Mouse (Mus musculus): ENCODE measurements at regions not wholly inside any gene's neighbourhood (a gene's known extent, or its start where the extent isn't known, plus 50 kb on each side); places are given as distances from the start of the nearest gene placed in this dataset.
A peak's percentile ranks its signal among the peaks of the same experiment; 100 is the strongest.

GRCm38 (mm10) chr6:51284881-51285280, 147.6 kb upstream of the Nfe2l3 start:
- ATAC-seq (no peak), DNase-seq (no peak)
- H3K9me3 ChIP-seq (ENCODE audit: low read length), result no peaks in the 10 kb centered on the region
- no peak overlapping the region for H3K4me3 ChIP-seq (ENCODE audit: low read depth, low read length)
- H3K27ac ChIP-seq (ENCODE audit: low read depth, low read length), result no peak overlapping the region
- no peaks in the 10 kb centered on the region for H3K4me1 ChIP-seq (ENCODE audit: insufficient read depth)
- TF ChIP-seq CTCF (IDR thresholded peaks at IDR 0.05; ENCODE audit: low read depth), result no peak
- 76% methylated on average over 9 of the region's 9 CpGs for WGBS
- H3K27me3 ChIP-seq (ENCODE audit: insufficient read depth, low read length), result no peaks in the 10 kb centered on the region
- no peak overlapping the region for H3K4me2 ChIP-seq (ENCODE audit: low read depth)
- no peaks in the 10 kb centered on the region for H3K36me3 ChIP-seq (ENCODE audit: insufficient read depth)
- no peak overlapping the region for H3K9ac ChIP-seq

GRCm38 (mm10) chr6:51286836-51287235, 145.6 kb upstream of the Nfe2l3 start:
- Histone ChIP-seq H3K27ac (ENCODE audit: low read depth, low read length) (no peak overlapping the region), H3K9ac (no peak overlapping the region), H3K4me2 (ENCODE audit: low read depth) (no peak overlapping the region), H3K27me3 (ENCODE audit: insufficient read depth, low read length) (no peaks in the 10 kb centered on the region), H3K4me1 (ENCODE audit: insufficient read depth) (no peaks in the 10 kb centered on the region), H3K4me3 (ENCODE audit: low read depth, low read length) (no peak overlapping the region), H3K9me3 (ENCODE audit: low read length) (no peaks in the 10 kb centered on the region), H3K36me3 (ENCODE audit: insufficient read depth) (no peaks in the 10 kb centered on the region)
- 80% methylated on average over 2 of the region's 2 CpGs for WGBS
- ATAC-seq, result no peak
- TF ChIP-seq CTCF (IDR thresholded peaks at IDR 0.05; ENCODE audit: low read depth), result no peak
- no peak for DNase-seq

GRCm38 (mm10) chr6:51287383-51287782, 145.1 kb upstream of the Nfe2l3 start:
- Histone ChIP-seq H3K27ac (ENCODE audit: low read depth, low read length) (no peak overlapping the region), H3K9ac (no peak overlapping the region), H3K4me1 (ENCODE audit: insufficient read depth) (no peaks in the 10 kb centered on the region), H3K4me2 (ENCODE audit: low read depth) (no peak overlapping the region), H3K9me3 (ENCODE audit: low read length) (no peaks in the 10 kb centered on the region), H3K27me3 (ENCODE audit: insufficient read depth, low read length) (no peaks in the 10 kb centered on the region), H3K4me3 (ENCODE audit: low read depth, low read length) (no peak overlapping the region), H3K36me3 (ENCODE audit: insufficient read depth) (no peaks in the 10 kb centered on the region)
- no peak for TF ChIP-seq CTCF (IDR thresholded peaks at IDR 0.05; ENCODE audit: low read depth)
- ATAC-seq (no peak), DNase-seq (no peak)
- WGBS, result 69% methylated on average over 2 of the region's 2 CpGs

DNA sequence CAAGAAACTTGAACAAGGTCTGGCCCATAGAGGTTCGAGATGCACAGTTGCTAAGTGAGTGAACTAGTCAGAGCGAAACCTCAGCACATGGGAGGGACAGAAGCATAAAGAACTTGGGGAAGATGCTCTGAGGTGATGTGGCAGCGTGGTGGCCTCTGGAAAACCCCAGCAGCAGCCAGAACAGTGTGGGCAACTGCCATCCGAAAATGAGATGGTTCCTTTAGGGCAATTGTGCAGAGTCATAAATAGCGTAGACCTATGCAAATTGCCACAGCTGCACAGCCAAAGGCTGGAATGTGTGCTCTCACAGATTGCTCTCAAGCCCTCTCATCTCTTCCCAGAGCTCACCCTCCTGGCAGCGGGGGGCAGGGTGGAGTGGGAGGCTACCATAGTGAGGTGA, 144.7 kb upstream of the Nfe2l3 start:
- no peak overlapping the region for H3K27ac ChIP-seq (ENCODE audit: low read depth, low read length)
- WGBS, result 83% methylated on average over 6 of the region's 6 CpGs
- no peak overlapping the region for H3K4me3 ChIP-seq (ENCODE audit: low read depth, low read length)
- H3K36me3 ChIP-seq (ENCODE audit: insufficient read depth), result no peaks in the 10 kb centered on the region
- H3K27me3 ChIP-seq (ENCODE audit: insufficient read depth, low read length), result no peaks in the 10 kb centered on the region
- no peaks in the 10 kb centered on the region for H3K4me1 ChIP-seq (ENCODE audit: insufficient read depth)
- ATAC-seq (no peak), DNase-seq (no peak)
- H3K9me3 ChIP-seq (ENCODE audit: low read length), result no peaks in the 10 kb centered on the region
- no peak overlapping the region for H3K9ac ChIP-seq
- no peak for TF ChIP-seq CTCF (IDR thresholded peaks at IDR 0.05; ENCODE audit: low read depth)
- H3K4me2 ChIP-seq (ENCODE audit: low read depth), result no peak overlapping the region

GRCm38 (mm10) chr6:51288306-51289066, 144.0 kb upstream of the Nfe2l3 start:
- Histone ChIP-seq H3K27ac (ENCODE audit: low read depth, low read length) (no peak overlapping the region), H3K9ac (no peak overlapping the region), H3K27me3 (ENCODE audit: insufficient read depth, low read length) (no peaks in the 10 kb centered on the region), H3K4me2 (ENCODE audit: low read depth) (no peak overlapping the region), H3K4me1 (ENCODE audit: insufficient read depth) (no peaks in the 10 kb centered on the region), H3K9me3 (ENCODE audit: low read length) (no peaks in the 10 kb centered on the region), H3K4me3 (ENCODE audit: low read depth, low read length) (no peak overlapping the region), H3K36me3 (ENCODE audit: insufficient read depth) (no peaks in the 10 kb centered on the region)
- 86% methylated on average over 7 of the region's 7 CpGs for WGBS
- TF ChIP-seq CTCF (IDR thresholded peaks at IDR 0.05; ENCODE audit: low read depth), result no peak
- ATAC-seq (no peak), DNase-seq (no peak)

GRCm38 (mm10) chr6:51289067-51289725, 143.3 kb upstream of the Nfe2l3 start:
- H3K9ac ChIP-seq, result no peak overlapping the region
- no peak for TF ChIP-seq CTCF (IDR thresholded peaks at IDR 0.05; ENCODE audit: low read depth)
- H3K4me2 ChIP-seq (ENCODE audit: low read depth), result no peak overlapping the region
- 57% methylated on average over 6 of the region's 6 CpGs for WGBS
- H3K9me3 ChIP-seq (ENCODE audit: low read length), result no peaks in the 10 kb centered on the region
- DNase-seq (peak; percentile 77), ATAC-seq (peak; percentile 81; the same call in 1 of the 2 replicates)
- no peaks in the 10 kb centered on the region for H3K27me3 ChIP-seq (ENCODE audit: insufficient read depth, low read length)
- no peak overlapping the region for H3K4me3 ChIP-seq (ENCODE audit: low read depth, low read length)
- H3K36me3 ChIP-seq (ENCODE audit: insufficient read depth), result no peaks in the 10 kb centered on the region
- no peak overlapping the region for H3K27ac ChIP-seq (ENCODE audit: low read depth, low read length)
- H3K4me1 ChIP-seq (ENCODE audit: insufficient read depth), result no peaks in the 10 kb centered on the region

DNA sequence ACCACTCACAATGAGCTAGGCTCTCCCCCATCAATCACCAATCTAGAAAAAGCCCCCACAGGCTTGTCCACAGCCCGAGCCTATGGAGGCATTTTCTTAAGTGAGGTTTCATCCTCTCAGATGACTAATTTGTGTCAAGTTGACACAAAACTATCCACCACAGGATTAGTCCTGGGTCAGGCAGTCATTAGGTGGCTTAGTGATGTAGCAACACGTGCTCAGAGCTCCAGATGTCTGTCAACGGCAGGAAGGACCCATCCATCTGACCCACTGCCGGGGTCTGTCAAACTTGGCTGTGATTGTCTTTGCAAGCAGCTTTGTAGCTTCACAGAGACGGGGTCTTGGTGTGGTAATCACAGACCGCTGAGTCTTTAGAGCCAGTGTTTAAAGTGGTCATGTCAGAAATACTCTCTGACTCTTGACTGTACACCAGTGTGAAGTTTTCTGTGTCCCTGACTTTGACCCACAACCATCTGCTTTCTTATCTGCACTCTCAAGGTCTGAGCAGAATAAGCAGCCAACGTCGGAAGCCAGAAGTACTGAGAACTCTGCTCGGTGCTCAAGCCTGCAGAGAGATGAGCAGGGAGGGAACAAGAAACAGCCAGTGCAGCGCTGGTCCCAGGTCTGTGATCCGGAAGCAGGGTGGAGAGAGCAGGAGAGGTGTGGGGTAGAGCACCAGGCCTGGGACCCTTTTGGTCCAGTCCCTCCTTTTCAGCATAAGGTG, 131.6 kb upstream of the Nfe2l3 start:
- TF ChIP-seq CTCF (IDR thresholded peaks at IDR 0.05; ENCODE audit: low read depth), result no peak
- H3K9ac ChIP-seq, result no peak overlapping the region
- H3K4me2 ChIP-seq (ENCODE audit: low read depth), result no peak overlapping the region
- no peaks in the 10 kb centered on the region for H3K4me1 ChIP-seq (ENCODE audit: insufficient read depth)
- no peak overlapping the region for H3K27ac ChIP-seq (ENCODE audit: low read depth, low read length)
- no peak for ATAC-seq
- no peaks in the 10 kb centered on the region for H3K27me3 ChIP-seq (ENCODE audit: insufficient read depth, low read length)
- DNase-seq, result no peak
- WGBS, result 89% methylated on average over 11 of the region's 11 CpGs
- H3K9me3 ChIP-seq (ENCODE audit: low read length), result no peaks in the 10 kb centered on the region
- no peaks in the 10 kb centered on the region for H3K36me3 ChIP-seq (ENCODE audit: insufficient read depth)
- H3K4me3 ChIP-seq (ENCODE audit: low read depth, low read length), result no peak overlapping the region

Measured in forebrain, postnatal 0 days (tissue).